Mouse (Mus musculus) myocyte (in vitro differentiated cells): ENCODE data around the gene Slc16a1.

ENCODE experiments used
- CEBPB ChIP-seq: IDR thresholded peaks from 2 replicates; pipeline ENCODE4 v1.6.1; 2011; ENCODE audit warnings: mild to moderate bottlenecking, moderate library complexity; ENCODE audit not compliant: poor library complexity, insufficient read depth, severe bottlenecking
- E2F4 ChIP-seq: IDR thresholded peaks from one replicate; pipeline ENCODE4 v1.6.1; 2011; ENCODE audit warnings: mild to moderate bottlenecking, control low read depth, moderate library complexity; ENCODE audit not compliant: insufficient read depth
- MAX ChIP-seq: IDR thresholded peaks from one replicate; pipeline ENCODE4 v1.6.1; 2011; ENCODE audit warnings: low read depth, mild to moderate bottlenecking, control low read depth
- MYOD1 ChIP-seq, 3 experiments: IDR thresholded peaks; one replicate each; pipeline ENCODE4 v1.6.1; 2011; ENCODE audit warnings: control low read depth in 2 of 3, low read depth in 2 of 3, mild to moderate bottlenecking in 2 of 3, moderate library complexity in 1 of 3; ENCODE audit not compliant: insufficient read length in 2 of 3, control insufficient read depth in 1 of 3
- POLR2A ChIP-seq: IDR thresholded peaks from one replicate; pipeline ENCODE4 v1.6.1; 2011; ENCODE audit warnings: low read depth, mild to moderate bottlenecking, control low read depth, moderate library complexity; ENCODE audit not compliant: insufficient read length
- POLR2AphosphoS2 ChIP-seq: IDR thresholded peaks from one replicate; pipeline ENCODE4 v1.6.1; 2011; ENCODE audit warnings: low read depth, control low read depth; ENCODE audit not compliant: insufficient read length
- REST ChIP-seq: IDR thresholded peaks from one replicate; pipeline ENCODE4 v1.6.1; 2011; ENCODE audit warnings: mild to moderate bottlenecking, control low read depth, moderate library complexity; ENCODE audit not compliant: insufficient read depth, insufficient read length
- SRF ChIP-seq: IDR thresholded peaks from one replicate; pipeline ENCODE4 v1.6.1; 2011; ENCODE audit warnings: low read depth; ENCODE audit not compliant: control insufficient read depth, insufficient read length
- TCF12 ChIP-seq: IDR thresholded peaks from one replicate; pipeline ENCODE4 v1.6.1; 2011; ENCODE audit warnings: mild to moderate bottlenecking, control low read depth; ENCODE audit not compliant: poor library complexity, insufficient read depth, severe bottlenecking
- TCF3 ChIP-seq: IDR thresholded peaks from one replicate; pipeline ENCODE4 v1.6.1; 2011; ENCODE audit warnings: low read depth, control low read depth; ENCODE audit not compliant: insufficient read length
- USF1 ChIP-seq: IDR thresholded peaks from one replicate; pipeline ENCODE4 v1.6.1; 2011; ENCODE audit warnings: low read depth, mild to moderate bottlenecking, control low read depth, moderate library complexity

DNA sequence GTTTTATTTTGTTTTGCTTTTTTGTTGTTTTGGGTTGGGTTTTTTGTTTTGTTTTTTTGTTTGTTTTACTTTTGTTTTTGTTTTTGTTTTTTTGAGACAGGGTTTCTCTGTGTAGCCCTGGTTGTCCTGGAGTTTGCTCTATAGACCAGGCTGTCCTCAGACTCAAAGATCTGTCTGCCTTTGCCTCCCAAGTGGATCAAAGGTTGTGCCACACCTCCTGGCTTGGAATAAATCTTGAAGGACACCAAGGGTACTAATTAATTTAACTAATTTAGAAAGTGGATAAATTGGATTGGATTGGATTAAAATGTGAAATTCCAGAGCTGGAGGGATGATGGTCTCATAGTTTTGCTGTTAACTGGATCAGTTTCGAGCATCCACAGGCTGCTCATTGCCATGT is 63.3 kb downstream of the Slc16a1 start:
- no peak for TF ChIP-seq POLR2AphosphoS2
- TF ChIP-seq POLR2A: no peak
- TF ChIP-seq CEBPB: no peak
- TF ChIP-seq TCF12: no peak
- no peak for TF ChIP-seq USF1
- no peak for TF ChIP-seq SRF
- no peak for TF ChIP-seq E2F4
- no peak for TF ChIP-seq REST
- TF ChIP-seq MAX: no peak
- TF ChIP-seq MYOD1 (IDR thresholded peaks at IDR 0.05; ENCODE audit: control insufficient read depth in 1 of 3, insufficient read length in 2 of 3, low read depth in 2 of 3): no peak
- no peak for TF ChIP-seq TCF3
